Mouse (Mus musculus) midbrain, postnatal 0 days (tissue): ENCODE data around the gene Cdca4. TPM values are rescaled to one million over a fixed set of nuclear protein-coding genes. Genes with fewer than 3 reads are reported as not detected.
A peak's percentile ranks its signal among the peaks of the same experiment; 100 is the strongest.

Experiments
- ATAC-seq: fragments of 200-750 bp; cut with Nextera tagmentation; 2 replicates; pipeline ENCODE4 v1.8.0; 2017; ENCODE audit warnings: moderate number of reproducible peaks, mild to moderate bottlenecking, moderate TSS enrichment, moderate library complexity; ENCODE audit not compliant: low FRiP score
- DNase-seq: peaks from one replicate; pipeline ENCODE4 v3.0.0-alpha.2; 2015; ENCODE audit warnings: low spot score
- H3K27ac ChIP-seq: fragments of 300-500 bp; sonication (generic); 2 replicates; pipeline ENCODE4 v1.5.1; 2014; ENCODE audit warnings: low read depth, mild to moderate bottlenecking, low read length, mixed read lengths
- H3K27me3 ChIP-seq: fragments of 300-500 bp; sonication (generic); 2 replicates; pipeline ENCODE4 v1.6.1; 2014; ENCODE audit warnings: low read length, control low read depth, mixed read lengths; ENCODE audit not compliant: insufficient read depth
- H3K36me3 ChIP-seq: fragments of 300-500 bp; sonication (generic); 2 replicates; pipeline ENCODE4 v1.6.1; 2014; ENCODE audit warnings: low read length, control low read depth, mixed read lengths; ENCODE audit not compliant: insufficient read depth
- H3K4me1 ChIP-seq: fragments of 300-500 bp; sonication (generic); 2 replicates; pipeline ENCODE4 v1.6.1; 2014; ENCODE audit warnings: mild to moderate bottlenecking, control low read depth, antibody characterized with exemption, low read length, mixed read lengths; ENCODE audit not compliant: insufficient read depth
- H3K4me2 ChIP-seq: fragments of 300-500 bp; sonication (generic); 2 replicates; pipeline ENCODE4 v1.6.1; 2014; ENCODE audit warnings: low read depth, mild to moderate bottlenecking, low read length, mixed read lengths; ENCODE audit not compliant: poor library complexity, severe bottlenecking
- H3K4me3 ChIP-seq: fragments of 300-500 bp; sonication (generic); 2 replicates; pipeline ENCODE4 v1.5.1; 2014; ENCODE audit warnings: low read depth, mild to moderate bottlenecking, low read length, moderate library complexity
- H3K9ac ChIP-seq: fragments of 300-500 bp; sonication (generic); replicated peaks from 2 replicates; pipeline ENCODE4 v1.6.1; 2014; ENCODE audit warnings: mild to moderate bottlenecking, low read length, moderate library complexity, mixed read lengths; ENCODE audit not compliant: poor library complexity, severe bottlenecking
- H3K9me3 ChIP-seq: fragments of 300-500 bp; sonication (generic); 2 replicates; pipeline ENCODE4 v1.6.1; 2016; ENCODE audit warnings: low read length, control low read depth
- CTCF ChIP-seq: IDR thresholded peaks from 2 replicates; pipeline ENCODE4 v1.5.1; 2016; ENCODE audit warnings: antibody characterized with exemption, mild to moderate bottlenecking
- WGBS: fragments of 180-500 bp; shearing (Covaris S2); extraction: QIAGEN DNeasy Blood & Tissue Kit; methylation state at CpG from one replicate; pipeline ENCODE4 v1.1.7; 2014; 5-methylcytosine and 5-hydroxymethylcytosine counted together
- polyA plus RNA-seq: library from polyadenylated mRNA; unstranded; fragments of >200 nt; fragmentation: Nextera tagmentation; extraction: Ambion mirVana; gene quantifications from 2 replicates; pipeline ENCODE4 v1.2.1, GENCODE M21; 2015
- total RNA-seq: library from RNA; depleted of rRNA; stranded (reverse); fragments of >200 nt; gene quantifications from 2 replicates; pipeline ENCODE4 v1.2.3, GENCODE M21; 2014

Gene Cdca4
- total and polyA plus RNA-seq, 2 experiments from 2014 or later: 19.8 to 22.0 TPM

DNA sequence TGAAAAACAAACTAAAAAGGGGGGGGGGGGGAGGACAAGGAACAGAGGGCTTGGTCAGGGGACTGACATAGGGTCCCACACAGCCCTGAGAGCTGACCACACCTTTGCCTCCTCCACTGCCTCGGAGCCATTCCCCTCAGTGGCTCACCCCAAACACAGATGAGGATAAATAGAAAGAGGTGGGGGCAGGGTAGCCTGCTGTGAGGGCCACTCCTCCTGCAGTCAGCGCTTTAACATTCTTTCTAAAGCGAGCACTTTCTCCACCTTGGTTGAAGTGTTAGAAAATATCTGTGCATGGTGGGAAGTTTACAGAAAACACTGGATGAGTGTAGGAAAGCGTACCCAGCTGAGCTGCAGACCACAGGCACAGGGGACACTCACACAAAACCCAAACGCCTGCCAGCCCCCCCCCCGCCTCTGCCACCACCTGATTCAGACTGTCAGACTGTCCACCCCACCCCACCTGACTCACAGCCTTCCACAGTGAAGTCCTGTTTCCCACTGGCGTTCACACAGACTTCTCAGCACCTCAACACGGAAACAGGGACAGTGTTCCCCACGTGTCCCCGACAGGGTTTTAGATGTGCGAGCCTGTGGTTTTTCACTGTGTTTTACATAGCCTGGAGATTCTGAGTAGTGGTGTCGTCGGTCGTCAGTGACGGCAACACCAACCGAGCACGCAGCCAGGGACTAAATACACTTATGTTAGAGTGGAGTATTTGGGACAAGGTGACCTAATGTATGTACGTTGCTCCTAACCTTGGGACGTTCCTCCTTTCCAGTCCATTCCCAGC, 18.9 kb downstream of the Cdca4 start:
- no peak overlapping the region for H3K4me3 ChIP-seq
- H3K4me1 ChIP-seq: peaks cover 11% of the 10 kb centered on the region; the same call in 1 of the 2 replicates
- no peak for TF ChIP-seq CTCF
- H3K36me3 ChIP-seq: peaks cover 33% of the 10 kb centered on the region
- no peak for ATAC-seq
- WGBS: 67% methylated on average over 19 of the region's 19 CpGs
- no peak overlapping the region for H3K9ac ChIP-seq
- no peaks in the 10 kb centered on the region for H3K27me3 ChIP-seq
- H3K4me2 ChIP-seq: peak overlapping the region; percentile 79
- H3K27ac ChIP-seq: no peak overlapping the region
- no peaks in the 10 kb centered on the region for H3K9me3 ChIP-seq
- no peak for DNase-seq

- Histone ChIP-seq H3K4me2 (peak overlapping the region; percentile 79), H3K27me3 (no peaks in the 10 kb centered on the region), H3K36me3 (peaks cover 30% of the 10 kb centered on the region), H3K27ac (peak overlapping the region; percentile 75), H3K4me1 (peaks cover 11% of the 10 kb centered on the region; the same call in 1 of the 2 replicates), H3K9ac (peak overlapping the region; percentile 68), H3K9me3 (no peaks in the 10 kb centered on the region), H3K4me3 (peak overlapping the region; percentile 66)
- 16% methylated on average over 8 of the region's 8 CpGs for WGBS
- no peak for TF ChIP-seq CTCF
- DNase-seq (no peak), ATAC-seq (no peak)
Observed at GRCm38 (mm10) chr12:112809641-112810040, 19.6 kb downstream of the Cdca4 start.

- peak; percentile 71 for TF ChIP-seq CTCF
- H3K4me3 ChIP-seq: peak within 1 kb of the TSS; percentile 66
- under 1% methylated on average over 64 of the region's 64 CpGs for WGBS
- DNase-seq (peak; percentile 98), ATAC-seq (peak; percentile 92)
- H3K9me3 ChIP-seq: no peaks in the 10 kb centered on the region
- peaks cover 21% of the 10 kb centered on the region for H3K36me3 ChIP-seq
- peak within 1 kb of the TSS; percentile 68 for H3K9ac ChIP-seq
- H3K27me3 ChIP-seq: no peaks in the 10 kb centered on the region
- H3K4me1 ChIP-seq: peaks cover 11% of the 10 kb centered on the region; the same call in 1 of the 2 replicates
- H3K27ac ChIP-seq: peak within 1 kb of the TSS; percentile 75
- peak within 1 kb of the TSS; percentile 79 for H3K4me2 ChIP-seq
Observed at GRCm38 (mm10) chr12:112808587-112809364, 20.4 kb downstream of the Cdca4 start, which contains the start of gene Clba1. Clba1 (plus strand) TSS chr12:112808937.

DNA sequence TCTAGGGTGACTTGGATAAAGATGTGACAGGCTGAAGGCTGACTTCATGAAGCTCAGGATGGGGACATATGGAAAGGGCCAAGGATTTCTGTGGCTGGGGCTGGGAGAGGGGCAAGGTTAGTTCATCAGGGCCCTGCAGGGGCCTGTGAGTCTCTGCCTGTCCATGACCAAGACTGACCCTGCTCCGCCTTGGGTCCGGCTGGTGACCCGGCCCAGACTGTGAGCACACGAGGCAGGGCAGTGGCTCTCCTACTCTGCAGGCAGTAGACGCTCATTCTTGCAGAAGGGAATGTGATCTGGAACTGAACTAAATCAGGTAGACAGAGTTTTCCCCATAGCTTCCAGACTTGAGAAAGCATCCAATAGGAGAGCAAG, 21.0 kb downstream of the Cdca4 start:
- Histone ChIP-seq H3K4me3 (peak overlapping the region; percentile 66), H3K36me3 (peaks cover 19% of the 10 kb centered on the region), H3K27me3 (no peaks in the 10 kb centered on the region), H3K9me3 (no peaks in the 10 kb centered on the region), H3K4me1 (peaks cover 11% of the 10 kb centered on the region; the same call in 1 of the 2 replicates), H3K27ac (peak overlapping the region; percentile 75), H3K4me2 (peak overlapping the region; percentile 79), H3K9ac (peak overlapping the region; percentile 68; the same call in 1 of the 2 replicates)
- ATAC-seq (no peak; the same call in 1 of the 2 replicates), DNase-seq (no peak)
- no peak for TF ChIP-seq CTCF
- 65% methylated on average over 5 of the region's 5 CpGs for WGBS

- TF ChIP-seq CTCF: no peak
- H3K9ac ChIP-seq: 0 out of 2 replicates have a peak overlapping the region, but pooled peaks have one; percentile 68
- H3K4me2 ChIP-seq: no peak overlapping the region; the same call in 1 of the 2 replicates
- ATAC-seq (no peak), DNase-seq (no peak)
- no peaks in the 10 kb centered on the region for H3K27me3 ChIP-seq
- H3K36me3 ChIP-seq: peaks cover 15% of the 10 kb centered on the region
- no peak overlapping the region for H3K4me3 ChIP-seq
- 84% methylated on average over 4 of the region's 4 CpGs for WGBS
- no peaks in the 10 kb centered on the region for H3K9me3 ChIP-seq
- H3K4me1 ChIP-seq: peaks cover 11% of the 10 kb centered on the region; the same call in 1 of the 2 replicates
- H3K27ac ChIP-seq: peak overlapping the region; percentile 75; the same call in 1 of the 2 replicates
Observed at GRCm38 (mm10) chr12:112807796-112808195, 21.4 kb downstream of the Cdca4 start.
